Mouse (Mus musculus): ENCODE data around the gene Tlr6.

The Tlr6 gene

DNA sequence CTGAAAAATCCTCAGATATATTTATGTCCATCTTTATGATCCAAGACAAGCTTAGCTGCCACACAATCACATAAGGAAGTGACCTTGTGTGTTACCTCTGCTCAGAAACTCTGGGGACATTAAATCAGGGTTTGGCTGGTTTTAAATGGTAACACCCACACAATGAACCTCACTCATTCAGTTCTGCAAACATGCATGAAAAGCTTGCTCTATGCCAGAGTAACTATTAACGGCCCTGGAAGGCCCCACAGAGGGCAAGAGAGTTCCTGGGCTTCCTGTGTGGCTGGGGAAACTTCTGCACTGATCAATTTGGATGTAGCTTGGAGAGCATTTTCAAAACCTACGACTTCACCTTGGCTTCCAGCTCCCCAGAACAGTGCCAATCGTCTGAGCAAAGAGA is 27.7 kb downstream of the Tlr6 start:
- DNase-seq (ENCODE audit: low spot score in 2 of 2) = no peak

DNA sequence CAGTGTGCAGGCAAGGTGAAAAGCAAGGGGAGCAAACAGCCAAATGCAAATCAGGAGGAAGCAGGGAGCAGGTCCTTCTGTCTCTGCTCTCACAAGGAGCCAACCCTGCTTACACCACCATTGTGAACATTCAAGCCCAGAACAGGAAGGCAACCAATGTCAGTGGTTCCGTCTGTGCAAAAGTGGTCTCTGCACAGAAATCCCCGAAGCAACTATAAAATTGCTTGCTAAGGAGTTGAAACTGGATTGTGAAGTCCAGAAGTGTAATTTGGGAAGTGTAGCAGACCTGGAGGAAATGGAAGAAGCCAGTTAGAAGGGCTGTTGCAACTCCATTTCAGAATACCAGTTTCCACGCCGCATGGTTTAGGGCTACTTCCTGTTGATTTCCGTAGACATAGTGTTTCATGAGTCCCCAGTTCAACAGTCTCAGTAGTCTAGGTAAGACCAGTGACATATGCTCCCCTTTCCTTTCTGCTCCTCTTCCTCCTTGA is 37.0 kb downstream of the Tlr6 start:
- peak in 1 of 2 experiments; percentile 8 for DNase-seq (ENCODE audit: low spot score in 2 of 2)

DNA sequence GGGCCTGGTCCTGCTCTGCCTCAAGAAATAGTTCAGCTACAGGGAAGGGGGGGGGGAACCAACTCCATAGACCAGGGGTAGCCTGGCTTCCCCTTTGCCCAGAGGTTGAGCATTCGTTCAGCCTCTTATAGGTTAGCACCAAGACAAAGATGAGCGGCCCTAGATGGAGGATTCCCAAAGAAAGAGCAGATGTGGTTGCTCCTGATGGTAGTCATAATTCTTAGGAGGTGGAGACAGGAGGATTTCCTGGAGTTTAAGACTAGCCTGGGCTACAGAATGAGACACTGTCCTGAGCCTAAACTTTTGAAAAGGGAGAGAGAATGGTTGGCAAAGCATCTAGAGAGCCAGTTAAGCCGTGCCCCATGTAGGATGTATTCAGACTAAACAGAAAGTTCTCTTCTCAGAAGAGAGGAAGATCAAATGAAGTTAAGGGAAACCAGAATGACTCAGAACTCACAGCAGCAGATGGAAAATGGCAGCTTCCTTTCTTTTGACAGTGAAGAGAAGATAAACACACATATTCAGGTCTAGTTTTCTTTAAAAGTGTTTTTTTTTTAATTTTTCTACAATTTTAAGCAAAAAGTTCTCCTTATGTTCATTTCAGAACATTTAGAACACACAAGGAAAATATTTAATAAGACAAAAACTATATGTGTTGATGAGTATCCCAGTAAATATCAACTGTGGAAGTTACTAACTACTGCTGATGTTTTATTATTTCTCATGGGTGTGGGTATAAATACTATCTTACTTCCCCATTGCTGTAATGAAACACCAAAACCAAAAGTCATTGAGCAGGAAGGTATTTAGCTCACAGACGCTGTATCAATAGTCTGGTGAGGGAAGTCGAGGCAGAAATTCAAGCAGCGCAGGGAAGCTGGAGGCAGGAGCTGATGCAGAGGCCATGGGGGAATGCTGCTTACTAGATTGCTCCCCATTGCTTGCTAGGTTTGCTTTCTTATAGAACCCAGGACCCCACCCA is 41.0 kb downstream of the Tlr6 start:
- DNase-seq (ENCODE audit: low spot score in 2 of 2) = no peak

DNA sequence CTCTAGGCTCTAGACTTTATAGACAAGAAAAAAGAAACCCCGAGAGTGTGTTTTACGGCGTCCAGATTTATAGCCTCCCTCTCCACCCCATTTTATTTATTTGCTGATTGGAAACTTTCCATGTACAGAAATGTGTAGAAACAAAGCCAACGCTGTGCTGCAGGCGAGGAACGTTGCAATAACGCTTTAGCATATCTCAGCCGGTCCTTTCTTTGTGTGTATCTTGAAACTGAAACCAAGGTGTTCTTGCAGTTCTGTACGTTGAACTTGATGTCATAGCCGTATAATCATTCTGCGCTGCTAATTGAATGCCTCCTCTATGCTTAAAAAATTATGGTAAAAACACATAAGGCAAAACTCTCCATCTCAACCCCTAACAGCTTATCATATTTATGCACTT is 42.2 kb downstream of the Tlr6 start:
- DNase-seq (ENCODE audit: low spot score in 2 of 2) = no peak

DNA sequence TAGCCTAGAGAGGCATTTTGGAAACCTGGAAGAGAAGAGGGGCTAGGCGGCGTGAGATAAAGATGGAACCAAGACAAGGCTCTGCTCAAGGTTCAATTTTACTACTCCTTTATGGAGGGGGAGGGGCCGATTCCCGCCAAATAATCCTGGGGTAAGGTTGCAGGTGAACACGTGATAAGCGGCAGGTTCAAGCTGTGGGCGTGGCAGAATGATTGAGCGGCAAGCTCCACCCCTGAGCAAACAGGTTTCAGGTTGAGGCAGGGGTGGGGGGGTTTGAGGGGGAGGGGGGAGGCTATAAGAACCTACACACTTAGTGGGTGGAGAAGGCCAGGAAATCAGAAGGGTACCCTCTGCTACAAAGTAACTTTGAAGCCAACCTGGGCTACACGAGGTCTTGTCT is 42.7 kb downstream of the Tlr6 start:
- DNase-seq (ENCODE audit: low spot score in 2 of 2) = no peak

DNA sequence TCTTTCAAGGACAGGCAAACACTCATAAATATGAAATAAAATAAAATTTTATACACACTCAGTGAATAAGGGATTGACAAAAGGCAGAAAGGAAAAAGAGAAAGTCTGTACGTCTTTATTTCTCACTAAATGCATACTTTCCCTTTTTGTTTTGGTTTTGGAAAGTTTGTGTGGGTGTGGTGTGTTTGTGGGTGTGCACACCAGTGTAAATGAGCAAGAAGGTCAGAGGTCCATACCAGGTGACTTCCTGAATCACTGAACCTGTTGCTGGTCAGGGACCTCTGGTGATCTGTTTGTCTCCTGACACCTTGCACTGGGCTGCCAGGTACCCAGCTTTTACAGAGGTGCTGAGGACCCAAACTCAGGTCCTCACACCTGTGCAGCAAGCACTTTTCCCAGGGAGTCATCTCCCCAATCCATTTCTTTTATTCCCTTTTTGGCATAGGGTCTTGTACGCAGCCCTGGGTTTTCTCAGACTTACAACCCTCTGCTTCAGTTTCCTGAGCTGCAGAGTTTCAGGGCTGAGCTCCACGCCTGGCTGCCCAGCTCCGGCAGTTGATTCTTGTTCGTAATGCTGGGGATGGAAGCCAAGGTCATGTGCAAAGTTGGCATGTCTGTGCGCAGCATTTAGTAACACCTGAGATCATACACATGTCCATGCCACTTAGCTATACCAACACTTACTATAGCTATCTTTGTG is 51.2 kb downstream of the Tlr6 start:
- no peak for DNase-seq (ENCODE audit: low spot score in 2 of 2)

DNA sequence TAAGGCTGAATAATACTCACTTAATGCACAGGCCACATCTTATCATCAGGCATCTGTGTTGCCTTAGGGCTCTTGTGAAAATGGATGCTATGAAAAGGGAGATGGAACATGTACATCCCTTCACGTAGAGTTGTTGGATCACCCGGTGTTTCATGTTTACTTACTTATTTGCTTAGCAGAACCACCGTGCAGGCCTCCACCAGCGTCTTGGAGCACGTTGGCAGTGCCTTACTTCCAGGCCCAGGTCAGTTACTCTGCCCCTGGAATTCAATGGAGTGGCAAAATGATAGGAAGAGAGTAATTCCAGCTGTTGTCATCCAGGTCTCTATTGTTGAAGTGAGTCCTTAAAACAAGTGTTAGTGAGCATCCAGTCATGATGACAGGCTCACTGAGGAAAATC is 52.0 kb downstream of the Tlr6 start:
- DNase-seq (ENCODE audit: low spot score in 2 of 2) = no peak

DNA sequence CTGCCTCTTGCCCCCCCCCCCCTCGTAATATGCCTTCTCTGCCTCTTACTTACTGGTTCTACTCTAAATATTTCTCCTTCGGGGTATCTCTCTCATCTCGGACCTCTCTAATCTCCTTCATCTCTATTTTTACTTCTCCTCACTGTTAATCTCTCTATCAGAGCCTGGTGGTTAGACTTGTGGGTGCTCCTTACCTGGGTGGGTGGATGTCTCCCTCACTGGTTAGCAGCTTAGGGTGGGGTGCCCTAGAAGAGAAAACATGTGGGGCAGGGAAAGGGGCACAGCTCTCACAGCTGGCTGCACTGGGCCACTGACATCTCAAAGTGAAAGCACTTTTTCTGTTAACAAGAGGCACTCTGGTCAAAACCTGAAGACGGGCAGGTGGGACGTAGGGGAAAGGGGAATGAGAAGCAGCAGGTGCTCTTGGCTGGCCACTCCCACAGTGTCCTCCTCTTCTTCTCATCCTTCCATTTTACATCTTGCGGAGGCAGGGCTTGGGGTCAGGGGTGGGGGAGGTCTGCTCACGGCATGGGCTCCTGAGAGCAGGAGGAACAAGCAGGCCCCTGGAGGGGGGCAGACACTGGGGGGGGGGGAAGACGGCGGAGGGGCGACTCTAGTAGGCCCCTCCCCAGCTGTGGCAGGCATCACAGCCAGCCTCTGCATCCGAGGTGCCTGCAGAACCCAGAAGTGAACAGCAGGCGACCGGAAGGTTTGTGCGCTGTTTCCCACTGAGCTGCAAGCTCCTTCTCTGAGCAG is 54.2 kb downstream of the Tlr6 start:
- no peak for DNase-seq (ENCODE audit: low spot score in 2 of 2)

Measured in spleen, postnatal 14 days (tissue).